Mouse (Mus musculus) heart, adult 9 months (tissue): ENCODE measurements around the gene Nphs2.
"Not testable (repeated sequence)": the region's sequence is repeated elsewhere in the genome, so short reads cannot be mapped to it uniquely, and the experiment has no call there.

Source experiments
- DNase-seq, 2 experiments: peaks; one replicate each; pipeline ENCODE4 v3.0.0; 2022; ENCODE audit warnings: low spot score in 2 of 2

The Nphs2 gene

DNA sequence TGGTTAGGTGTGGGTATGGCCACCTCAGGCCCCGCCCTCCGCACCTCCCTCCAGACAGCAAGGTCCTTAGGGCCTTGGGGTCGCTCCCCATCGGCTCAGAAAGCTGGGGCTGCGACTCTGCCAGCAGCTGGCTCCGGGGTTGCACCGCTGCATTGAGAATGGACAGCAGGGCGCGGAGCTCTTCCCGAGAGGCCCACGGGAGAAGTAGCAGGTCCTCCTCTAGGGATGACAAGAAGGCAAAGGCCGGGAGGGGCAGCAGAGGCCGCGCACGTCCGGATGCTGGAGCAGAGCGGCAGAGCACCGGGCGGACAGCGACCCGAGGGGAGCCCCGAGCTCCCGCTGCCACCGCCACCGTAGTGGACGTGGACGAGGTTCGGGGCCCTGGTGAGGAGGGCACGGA lies at the start of gene Nphs2:
Gene Nphs2, plus strand, starts transcription at position 98 of the 400 bp plus-strand sequence.
- no peak for DNase-seq

DNA sequence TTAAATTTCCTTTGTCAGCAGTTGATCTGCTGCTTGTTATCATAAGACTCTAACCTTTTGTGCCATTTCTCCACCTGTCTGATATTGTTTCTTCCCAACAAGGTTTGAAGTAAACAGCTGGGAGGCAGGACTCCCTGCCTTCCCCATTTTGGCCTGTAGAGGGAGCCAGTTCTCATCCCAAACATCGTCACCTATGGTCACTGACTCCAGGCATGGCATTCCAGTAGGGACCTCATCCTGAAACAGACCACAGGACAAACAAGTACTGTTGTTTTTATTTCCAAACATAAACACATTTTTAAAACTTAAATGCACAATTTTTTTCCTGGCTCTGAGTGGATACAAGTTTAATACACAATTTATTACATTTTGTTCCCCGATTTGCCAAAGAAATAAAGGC lies 47.2 kb upstream of the Nphs2 start:
- peak; percentile 6 to 27 for DNase-seq

DNA sequence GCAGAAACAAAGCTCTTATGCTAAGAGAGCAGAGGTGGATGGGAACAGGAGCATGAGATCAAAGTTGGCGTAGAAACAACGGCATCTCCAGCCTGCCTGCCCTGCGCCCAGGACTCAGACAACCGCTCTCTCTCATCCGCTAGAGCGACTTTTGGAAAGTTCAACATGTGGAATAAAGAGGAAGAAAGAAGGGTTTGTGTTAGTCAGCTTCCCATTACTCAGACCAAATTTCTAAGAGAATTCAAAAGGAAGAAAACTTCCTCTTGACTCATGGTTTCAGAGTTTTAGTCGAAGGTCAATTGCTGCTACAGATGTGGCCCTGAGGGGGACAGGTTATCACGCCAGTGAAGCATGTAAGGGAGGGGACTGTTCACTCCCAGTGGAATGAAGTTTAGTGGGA lies 46.6 kb upstream of the Nphs2 start:
- DNase-seq = no peak

GRCm38 (mm10) chr1:156268546-156268945 lies 42.0 kb upstream of the Nphs2 start:
- not testable (repeated sequence) for DNase-seq

DNA sequence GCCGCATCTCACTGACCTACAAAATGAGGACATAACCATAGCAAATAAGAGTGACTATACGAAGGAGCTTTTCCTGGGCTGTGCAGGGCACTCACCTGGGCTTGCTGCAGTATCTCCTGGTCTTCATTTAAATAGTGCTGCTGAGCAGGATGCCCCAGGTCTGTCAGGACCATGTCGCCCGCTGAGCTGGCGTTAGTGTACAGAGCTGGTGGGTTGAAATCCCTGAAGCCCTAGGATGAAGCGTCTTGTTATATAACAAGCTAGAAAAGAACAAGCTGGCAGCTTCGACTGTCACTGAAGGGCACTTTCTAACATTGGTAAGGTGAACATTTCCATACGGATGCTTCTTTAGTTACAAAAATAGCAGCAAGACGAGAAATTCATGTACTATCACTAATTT lies 40.1 kb upstream of the Nphs2 start:
- DNase-seq = no peak

DNA sequence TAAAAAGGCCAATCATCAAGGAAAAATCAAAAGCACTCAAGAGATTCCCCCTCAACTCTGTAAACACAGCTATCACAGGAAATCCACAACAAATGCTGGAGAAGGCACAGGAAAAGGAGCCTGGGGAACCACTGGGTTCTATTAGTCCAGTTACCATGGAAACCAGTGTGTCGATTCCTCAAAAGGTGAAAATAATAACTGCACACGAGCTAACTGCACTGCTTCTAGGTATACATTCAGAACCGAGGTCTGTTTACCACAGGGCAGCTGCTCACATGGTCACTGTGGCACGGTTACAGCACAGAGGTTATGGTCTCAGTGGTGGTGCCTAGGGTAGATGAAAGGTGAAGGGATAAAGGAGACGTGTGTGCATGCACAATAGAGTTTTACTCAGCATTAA lies 38.9 kb upstream of the Nphs2 start:
- DNase-seq = no peak

GRCm38 (mm10) chr1:156273647-156274046 lies 36.9 kb upstream of the Nphs2 start:
- DNase-seq = no peak

DNA sequence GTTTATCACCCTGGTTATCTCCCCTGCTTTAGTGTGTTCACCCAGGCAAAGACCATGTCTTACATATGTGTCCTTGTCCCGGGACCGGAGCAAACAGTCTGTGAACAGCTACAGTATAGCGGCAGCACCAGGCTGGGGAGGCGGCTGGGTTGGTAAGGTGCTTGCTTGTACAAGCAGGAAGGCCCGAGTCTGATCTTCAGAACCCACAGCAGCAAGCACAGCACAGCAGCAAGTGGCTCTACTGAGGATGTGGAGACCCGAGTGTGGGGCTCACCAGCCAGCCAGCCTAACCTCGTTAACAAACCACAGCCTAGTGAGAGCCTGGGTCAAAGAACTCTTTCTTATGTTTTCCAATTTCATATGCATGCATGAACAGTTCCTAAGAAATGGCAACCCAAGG lies 30.4 kb upstream of the Nphs2 start:
- no peak for DNase-seq

GRCm38 (mm10) chr1:156284207-156284606 lies 26.3 kb upstream of the Nphs2 start:
- DNase-seq = no peak

- no peak for DNase-seq
Observed at GRCm38 (mm10) chr1:156284851-156285540, 25.5 kb upstream of the Nphs2 start.

DNA sequence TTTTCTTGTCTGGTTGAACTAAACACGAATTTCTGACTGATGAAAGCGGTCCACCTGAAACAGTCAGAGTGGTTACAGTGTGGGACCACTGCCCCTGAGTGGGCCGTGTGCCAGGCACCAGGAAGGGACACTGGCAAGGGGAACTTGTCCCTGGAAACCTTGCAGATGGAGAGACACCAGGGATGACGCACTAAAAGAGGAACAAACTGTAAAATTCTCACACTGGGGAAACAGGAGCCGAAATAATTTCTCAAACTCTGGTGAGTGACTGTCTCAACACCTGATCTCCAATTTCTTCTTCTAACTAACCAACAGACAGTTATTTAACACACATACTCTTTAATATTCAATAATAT lies 25.0 kb upstream of the Nphs2 start:
- no peak for DNase-seq

GRCm38 (mm10) chr1:156288556-156289221 lies 21.8 kb upstream of the Nphs2 start:
- no peak for DNase-seq

DNA sequence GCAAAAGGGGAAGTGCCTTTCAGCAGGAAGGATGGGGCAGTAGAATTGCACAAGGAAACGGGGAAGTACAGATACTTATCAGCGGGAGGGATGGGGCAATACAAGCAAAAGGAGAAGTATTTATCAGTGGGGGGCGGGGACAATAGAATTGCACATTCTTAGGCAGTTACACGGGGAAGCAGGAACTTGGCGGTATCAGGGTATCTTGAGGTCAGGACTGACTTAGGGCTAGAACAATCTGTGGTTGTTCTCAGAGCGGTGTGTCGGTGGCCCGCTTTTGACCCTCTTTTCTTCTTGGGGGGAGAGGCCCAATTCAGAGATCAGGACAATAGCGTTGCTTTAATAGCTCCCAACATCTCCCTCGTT lies 21.3 kb upstream of the Nphs2 start:
- DNase-seq = not testable (repeated sequence)

GRCm38 (mm10) chr1:156290016-156290415 lies 20.5 kb upstream of the Nphs2 start:
- DNase-seq = no peak

- no peak for DNase-seq
Observed at GRCm38 (mm10) chr1:156302911-156303749, 7.4 kb upstream of the Nphs2 start, which contains the start of gene Tdrd5. TSS of gene Tdrd5 (minus strand) at chr1:156303664.

DNA sequence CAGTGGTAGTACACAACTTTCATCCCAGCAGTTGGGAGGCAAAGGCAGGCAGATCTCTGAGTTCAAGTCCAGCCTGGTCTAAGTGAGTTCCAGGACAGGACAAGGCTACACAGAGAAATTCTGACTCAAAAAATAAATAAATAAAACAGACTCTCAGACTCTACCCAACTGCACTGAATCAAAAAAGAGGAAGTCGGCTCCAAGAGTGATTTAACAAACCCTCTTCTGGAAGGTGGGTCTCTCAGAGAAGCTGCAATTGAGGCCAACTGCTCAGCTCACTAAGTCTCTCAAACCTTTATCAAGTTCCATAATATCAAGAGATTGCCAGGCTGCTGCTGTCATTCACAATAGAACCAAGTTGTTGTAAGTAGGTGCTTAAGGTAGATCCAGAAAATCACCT lies 1.9 kb upstream of the Nphs2 start:
- no peak for DNase-seq

DNA sequence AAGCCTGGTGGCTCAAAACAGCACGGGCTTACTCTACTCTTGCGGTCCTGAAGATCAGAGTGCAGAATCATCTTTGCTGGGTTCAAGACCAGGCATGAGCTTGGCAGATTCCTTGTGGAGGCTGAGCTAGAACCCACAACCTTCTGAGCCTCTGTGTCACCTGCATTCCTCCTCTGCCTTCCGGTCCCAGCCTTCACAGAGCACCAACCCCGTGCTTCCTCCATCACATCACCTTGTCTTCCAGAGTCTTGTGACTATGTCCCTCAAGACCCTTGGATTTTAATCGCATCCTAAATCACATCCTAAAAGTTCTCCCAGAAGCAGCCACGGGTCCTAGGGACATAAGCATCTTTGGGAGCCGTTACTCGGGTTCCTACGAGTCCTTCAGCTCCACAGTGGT lies 12.6 kb downstream of the Nphs2 start:
- no peak for DNase-seq

DNA sequence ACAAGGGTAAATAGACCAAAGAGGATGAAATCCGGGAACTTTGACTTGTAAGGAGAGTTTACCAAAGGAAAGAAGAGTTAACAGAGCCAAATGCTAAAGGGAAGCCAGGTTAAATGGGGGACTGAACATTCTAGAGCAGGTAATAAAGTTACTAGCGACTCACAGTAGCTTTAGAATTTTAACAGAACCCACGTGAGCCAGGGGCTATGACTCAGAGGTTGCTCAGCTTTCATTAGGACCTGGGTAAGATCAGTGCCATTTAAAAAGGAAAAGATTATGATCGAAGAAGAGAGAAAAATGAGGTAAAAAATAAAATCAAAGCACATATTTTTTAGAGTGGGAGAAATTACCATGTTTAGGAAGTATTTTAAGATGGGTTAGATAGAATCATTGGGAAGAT lies 30.3 kb downstream of the Nphs2 start:
- no peak for DNase-seq

GRCm38 (mm10) chr1:156344433-156344832 lies 33.9 kb downstream of the Nphs2 start:
- DNase-seq = no peak

- DNase-seq = no peak
Observed at GRCm38 (mm10) chr1:156345633-156346032, 35.1 kb downstream of the Nphs2 start.

- no peak for DNase-seq
Observed at GRCm38 (mm10) chr1:156349031-156349430, 38.5 kb downstream of the Nphs2 start.

DNA sequence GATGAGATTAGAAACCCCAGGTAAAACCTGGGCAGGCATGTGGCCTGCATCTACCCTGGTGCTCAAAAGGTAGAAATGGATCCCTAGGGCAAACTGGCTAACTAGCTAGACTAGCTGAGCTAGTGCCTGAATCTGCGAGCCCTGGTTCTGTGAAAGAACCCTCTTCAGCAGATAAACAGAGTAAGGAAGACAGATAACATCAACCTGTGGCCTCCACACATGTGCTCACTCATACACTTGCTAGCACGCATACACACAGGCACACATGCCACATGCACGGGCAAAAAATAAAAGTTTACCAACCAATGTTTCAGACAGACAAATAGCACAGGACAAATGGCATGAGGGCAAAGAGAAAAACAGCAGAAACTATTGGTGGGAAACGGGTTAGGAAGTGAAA lies 39.9 kb downstream of the Nphs2 start:
- DNase-seq = no peak

GRCm38 (mm10) chr1:156352466-156352865 lies 41.9 kb downstream of the Nphs2 start:
- DNase-seq = no peak
